Mouse (Mus musculus): ENCODE measurements at regions not wholly inside any gene's neighbourhood (a gene's known extent, or its start where the extent isn't known, plus 50 kb on each side); places are given as distances from the start of the nearest gene placed in this dataset.

DNA sequence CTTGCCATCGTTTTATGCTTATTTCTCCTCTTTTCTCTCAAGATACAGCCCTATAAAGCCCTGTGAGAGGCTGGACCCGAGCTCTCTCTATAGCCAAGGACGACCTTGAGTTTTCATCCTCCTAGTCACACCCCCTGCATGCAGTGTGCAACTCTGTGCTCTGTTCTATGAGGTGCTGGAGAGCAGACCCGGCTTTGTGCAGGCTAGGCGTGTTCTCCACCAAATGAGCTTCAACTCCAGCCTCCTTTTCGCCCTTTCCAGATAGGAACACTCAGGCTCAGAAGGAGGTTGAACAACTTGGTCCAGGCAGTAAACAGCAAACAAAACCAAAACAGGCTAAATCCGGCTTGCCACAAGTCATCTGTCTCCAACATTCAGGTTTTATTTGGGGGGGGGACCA is 67.8 kb upstream of the Acbd6 start:
- no peak overlapping the region for H3K27ac ChIP-seq (ENCODE audit: insufficient read depth, low read length)
- peaks cover 8% of the 10 kb centered on the region for H3K4me1 ChIP-seq (ENCODE audit: control insufficient read depth, insufficient read depth, low read length)
- no peak overlapping the region for H3K4me3 ChIP-seq (ENCODE audit: insufficient read depth, low read length)
- TF ChIP-seq CTCF (IDR thresholded peaks at IDR 0.05; ENCODE audit: borderline replicate concordance, insufficient read depth, low read length) (no peak), POLR2A (IDR thresholded peaks at IDR 0.05; ENCODE audit: low read depth, low read length) (no peak)

DNA sequence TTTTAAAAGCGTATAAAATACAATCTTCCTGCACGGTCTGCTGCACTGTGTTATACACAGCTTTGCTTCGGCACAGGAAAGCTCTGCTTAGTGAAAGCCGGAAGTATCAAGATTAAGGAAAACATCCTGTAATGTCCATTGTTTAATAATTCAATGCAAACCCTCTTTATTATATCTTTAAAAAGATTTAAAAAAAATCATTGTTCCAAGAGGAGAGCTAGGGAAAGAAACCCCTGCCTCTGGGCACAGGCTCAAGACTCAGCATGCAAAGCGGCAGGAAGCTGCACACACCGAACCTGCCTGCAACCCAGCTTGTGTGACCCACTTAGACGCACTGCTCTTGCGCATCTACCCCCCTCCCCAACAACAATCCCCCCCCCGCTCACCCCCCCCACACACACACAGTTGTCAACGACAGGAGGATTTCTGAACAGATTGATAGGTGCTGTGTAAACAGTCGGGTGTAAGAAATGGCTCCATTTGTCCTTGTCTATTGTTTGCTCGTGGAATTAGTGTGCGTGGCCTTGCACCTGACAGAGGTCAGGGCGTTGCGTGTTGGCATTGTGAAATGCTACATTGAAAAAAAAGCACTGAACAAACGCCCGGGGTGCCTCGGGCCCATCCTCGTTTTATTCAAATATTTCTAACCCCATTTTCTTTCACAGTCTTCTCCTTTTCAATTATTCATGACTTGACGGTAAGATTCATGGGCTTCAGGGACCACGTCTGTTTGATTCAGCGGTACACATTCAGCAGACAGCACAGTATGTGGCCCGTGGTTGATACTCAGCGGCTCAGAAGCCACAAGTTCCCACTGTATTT is 66.5 kb upstream of the Acbd6 start:
- no peak overlapping the region for H3K4me3 ChIP-seq (ENCODE audit: insufficient read depth, low read length)
- H3K27ac ChIP-seq (ENCODE audit: insufficient read depth, low read length), result no peak overlapping the region
- peaks cover 8% of the 10 kb centered on the region for H3K4me1 ChIP-seq (ENCODE audit: control insufficient read depth, insufficient read depth, low read length)
- TF ChIP-seq CTCF (IDR thresholded peaks at IDR 0.05; ENCODE audit: borderline replicate concordance, insufficient read depth, low read length) (no peak), POLR2A (IDR thresholded peaks at IDR 0.05; ENCODE audit: low read depth, low read length) (no peak)

DNA sequence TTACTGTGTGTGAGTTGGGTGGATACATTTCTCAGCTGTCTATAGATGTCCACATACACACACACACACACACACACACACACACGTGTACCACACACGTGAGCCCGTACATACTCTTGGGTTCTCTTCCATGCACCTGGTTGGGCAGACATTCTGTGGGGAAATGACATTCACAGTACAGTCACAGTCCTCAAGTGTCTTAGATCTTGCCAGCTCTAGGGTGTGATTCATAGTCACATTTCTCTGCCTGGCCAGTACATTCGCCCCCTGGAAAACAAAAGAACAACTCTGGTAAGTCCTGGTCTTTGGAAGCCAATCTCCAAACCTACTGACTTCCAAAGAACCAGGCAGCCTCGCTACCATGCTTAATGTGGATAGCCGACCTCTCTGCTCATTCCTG is 64.6 kb upstream of the Acbd6 start:
- TF ChIP-seq POLR2A (IDR thresholded peaks at IDR 0.05; ENCODE audit: low read depth, low read length), result no peak
- no peak for TF ChIP-seq CTCF (IDR thresholded peaks at IDR 0.05; ENCODE audit: borderline replicate concordance, insufficient read depth, low read length)
- Histone ChIP-seq H3K4me1 (ENCODE audit: control insufficient read depth, insufficient read depth, low read length) (peaks cover 8% of the 10 kb centered on the region), H3K4me3 (ENCODE audit: insufficient read depth, low read length) (no peak overlapping the region), H3K27ac (ENCODE audit: insufficient read depth, low read length) (no peak overlapping the region)

DNA sequence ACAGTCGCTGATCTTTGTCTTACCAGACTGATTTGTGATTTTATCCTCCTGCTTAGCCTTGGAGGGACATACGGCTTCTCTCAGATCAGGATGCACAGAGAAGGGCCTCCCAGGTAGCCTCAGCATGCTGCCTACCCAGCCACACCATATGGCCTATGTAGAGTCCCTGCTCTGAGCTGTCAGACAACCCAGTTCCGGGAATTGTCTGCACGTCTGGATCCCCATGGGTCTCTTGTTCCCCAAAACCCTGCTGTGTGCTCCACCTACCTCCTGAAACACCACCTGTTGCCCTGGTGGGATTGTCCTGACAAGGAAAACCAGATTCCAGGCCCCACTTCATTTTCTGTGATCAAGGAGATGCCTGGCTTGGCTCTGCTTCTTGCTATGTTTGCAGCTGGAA is 64.1 kb upstream of the Acbd6 start:
- Histone ChIP-seq H3K27ac (ENCODE audit: insufficient read depth, low read length) (peak overlapping the region; percentile 48; the same call in 1 of the 2 replicates), H3K4me3 (ENCODE audit: insufficient read depth, low read length) (no peak overlapping the region), H3K4me1 (ENCODE audit: control insufficient read depth, insufficient read depth, low read length) (peaks cover 8% of the 10 kb centered on the region)
- no peak for TF ChIP-seq POLR2A (IDR thresholded peaks at IDR 0.05; ENCODE audit: low read depth, low read length)
- TF ChIP-seq CTCF (IDR thresholded peaks at IDR 0.05; ENCODE audit: borderline replicate concordance, insufficient read depth, low read length), result no peak

DNA sequence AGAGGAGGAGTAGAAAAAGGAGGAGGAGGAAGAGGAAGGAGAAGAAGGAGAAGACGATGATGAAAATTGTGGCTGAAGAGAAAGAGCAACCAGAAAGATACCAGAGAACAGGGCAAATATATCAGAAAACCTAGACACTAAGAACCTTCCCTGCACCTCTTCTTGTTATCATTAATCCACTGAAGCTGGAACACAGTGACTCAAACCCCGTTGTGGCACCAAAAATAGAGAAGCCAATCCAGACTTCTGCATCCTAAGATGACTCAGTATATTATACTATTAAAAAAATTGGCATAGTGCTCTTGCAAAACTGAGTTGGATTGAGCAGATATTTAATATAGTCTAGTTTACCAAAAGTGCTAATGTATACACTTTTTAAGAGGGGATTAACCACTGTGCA is 63.6 kb upstream of the Acbd6 start:
- TF ChIP-seq POLR2A (IDR thresholded peaks at IDR 0.05; ENCODE audit: low read depth, low read length) (no peak), CTCF (IDR thresholded peaks at IDR 0.05; ENCODE audit: borderline replicate concordance, insufficient read depth, low read length) (no peak)

DNA sequence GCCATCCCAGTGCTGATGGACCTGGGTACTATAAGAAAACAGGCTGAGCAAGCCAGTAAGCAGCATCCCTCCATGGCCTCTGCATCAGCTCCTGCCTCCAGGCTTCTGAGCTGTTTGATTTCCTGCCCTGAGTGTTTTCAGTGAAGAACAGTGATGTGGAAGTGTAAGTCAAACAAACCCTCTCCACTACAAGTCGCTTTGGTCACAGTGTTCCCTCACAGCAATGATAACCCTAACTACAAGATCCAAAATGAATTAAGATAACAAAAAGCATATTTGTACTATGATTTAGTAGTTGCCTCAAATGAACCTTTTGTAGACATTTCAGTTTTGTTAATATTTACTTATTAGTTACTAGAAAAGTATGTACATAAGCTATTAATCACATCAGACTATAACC is 58.2 kb upstream of the Acbd6 start:
- no peak overlapping the region for H3K4me3 ChIP-seq (ENCODE audit: insufficient read depth, low read length)
- peaks cover 3% of the 10 kb centered on the region; the same call in 1 of the 2 replicates for H3K4me1 ChIP-seq (ENCODE audit: control insufficient read depth, insufficient read depth, low read length)
- H3K27ac ChIP-seq (ENCODE audit: insufficient read depth, low read length), result no peak overlapping the region
- TF ChIP-seq CTCF (IDR thresholded peaks at IDR 0.05; ENCODE audit: borderline replicate concordance, insufficient read depth, low read length), result no peak
- no peak for TF ChIP-seq POLR2A (IDR thresholded peaks at IDR 0.05; ENCODE audit: low read depth, low read length)

More for the DNA sequence above, 63.6 kb upstream of the Acbd6 start:
- Histone ChIP-seq H3K4me3 (ENCODE audit: insufficient read depth, low read length) (no peak overlapping the region), H3K4me1 (ENCODE audit: control insufficient read depth, insufficient read depth, low read length) (peaks cover 8% of the 10 kb centered on the region), H3K27ac (ENCODE audit: insufficient read depth, low read length) (peak overlapping the region; percentile 48; the same call in 1 of the 2 replicates)

DNA sequence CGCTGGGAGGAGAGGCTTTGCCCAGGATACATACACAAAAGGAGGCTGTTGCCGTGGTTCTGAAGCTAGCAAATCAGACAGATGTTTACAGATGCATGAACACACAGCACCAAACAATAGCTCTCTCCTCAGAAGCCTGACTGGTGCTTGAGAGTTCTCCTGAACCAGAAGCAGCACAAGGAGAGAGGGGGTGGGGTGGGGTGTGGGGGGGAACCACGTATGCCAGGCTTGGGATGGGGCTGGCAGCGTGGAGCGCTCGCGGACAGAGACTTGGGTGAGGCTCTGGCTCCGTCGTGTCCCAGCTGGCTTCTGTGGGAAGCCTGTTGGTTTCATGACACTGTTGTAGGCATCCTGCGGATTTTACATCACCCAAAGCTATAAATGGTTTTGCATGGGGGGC is 55.1 kb upstream of the Acbd6 start:
- no peak for TF ChIP-seq CTCF (IDR thresholded peaks at IDR 0.05; ENCODE audit: borderline replicate concordance, insufficient read depth, low read length)
- TF ChIP-seq POLR2A (IDR thresholded peaks at IDR 0.05; ENCODE audit: low read depth, low read length), result no peak
- no peak overlapping the region for H3K27ac ChIP-seq (ENCODE audit: insufficient read depth, low read length)
- peaks cover 9% of the 10 kb centered on the region for H3K4me1 ChIP-seq (ENCODE audit: control insufficient read depth, insufficient read depth, low read length)
- H3K4me3 ChIP-seq (ENCODE audit: insufficient read depth, low read length), result no peak overlapping the region

DNA sequence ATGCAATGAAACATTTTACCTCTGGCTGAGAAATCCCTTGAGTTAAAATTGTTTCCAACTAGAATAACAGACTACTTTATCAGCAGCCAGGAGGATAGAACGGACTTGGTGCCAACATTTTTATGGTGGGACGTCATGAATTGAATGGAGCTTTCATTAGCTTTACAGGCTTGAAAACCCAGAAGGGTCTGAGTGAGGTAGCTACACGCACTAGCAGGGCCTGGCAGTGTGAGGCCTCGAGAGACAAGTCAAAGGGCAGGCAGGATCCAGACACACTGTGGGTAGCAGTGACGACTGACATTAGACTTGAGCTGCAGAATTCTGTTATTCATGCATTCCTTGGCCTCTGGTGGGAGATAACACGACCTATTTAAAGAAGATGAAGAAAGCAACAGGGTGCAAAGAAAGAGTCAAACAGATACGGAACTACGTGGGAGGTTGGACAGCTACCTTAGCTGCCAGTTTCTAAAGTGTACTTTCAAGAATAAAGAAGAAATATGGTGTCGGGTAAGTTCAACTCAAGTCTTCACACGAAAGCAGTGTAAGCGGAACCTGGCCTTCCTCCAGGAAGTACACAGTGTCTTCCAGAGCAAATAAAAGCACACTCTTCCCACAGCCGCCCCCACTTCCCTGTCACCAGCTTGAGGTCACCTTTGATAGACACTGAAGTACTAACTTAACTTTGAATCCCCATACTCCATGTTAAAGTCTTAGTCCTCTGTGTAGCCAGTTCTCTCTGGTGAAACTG is 53.2 kb upstream of the Acbd6 start:
- Histone ChIP-seq H3K4me1 (ENCODE audit: control insufficient read depth, insufficient read depth, low read length) (peaks cover 9% of the 10 kb centered on the region), H3K27ac (ENCODE audit: insufficient read depth, low read length) (peak overlapping the region; percentile 51), H3K4me3 (ENCODE audit: insufficient read depth, low read length) (no peak overlapping the region)
- TF ChIP-seq POLR2A (IDR thresholded peaks at IDR 0.05; ENCODE audit: low read depth, low read length), result no peak
- no peak for TF ChIP-seq CTCF (IDR thresholded peaks at IDR 0.05; ENCODE audit: borderline replicate concordance, insufficient read depth, low read length)

DNA sequence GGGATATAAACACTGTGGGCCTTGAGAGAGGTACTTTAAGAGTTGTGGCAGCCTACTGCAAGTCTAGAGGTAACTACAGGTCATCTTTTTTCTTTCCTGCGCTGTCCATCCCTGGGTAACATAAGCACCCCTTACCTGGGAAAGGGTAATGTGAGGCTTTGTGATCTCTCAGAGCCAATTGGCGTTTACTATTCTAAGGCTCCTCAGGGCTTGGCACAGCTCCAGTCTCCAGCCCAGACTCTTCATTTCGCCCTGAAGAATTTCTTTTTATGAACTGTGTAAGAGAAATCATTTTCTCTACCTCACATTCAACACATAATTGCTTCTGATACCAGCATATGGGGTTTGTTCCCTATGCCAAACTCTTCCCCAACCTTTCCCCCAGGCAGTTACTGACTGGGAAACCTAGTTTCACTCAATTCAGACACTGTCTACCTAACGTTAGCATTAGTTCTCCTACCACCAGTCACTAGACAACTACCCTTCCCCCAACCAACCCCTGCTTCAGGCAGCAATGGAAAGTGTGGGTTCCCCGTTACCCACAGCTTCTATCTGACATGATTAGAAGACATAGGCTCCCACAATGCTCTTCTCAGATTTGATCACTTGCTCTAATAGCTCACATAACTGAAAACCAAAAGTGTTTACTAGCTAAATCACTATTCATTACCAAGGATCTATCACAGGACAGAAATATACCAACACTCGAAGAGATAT is 52.4 kb upstream of the Acbd6 start:
- Histone ChIP-seq H3K4me1 (ENCODE audit: control insufficient read depth, insufficient read depth, low read length) (peaks cover 14% of the 10 kb centered on the region), H3K4me3 (ENCODE audit: insufficient read depth, low read length) (no peak overlapping the region), H3K27ac (ENCODE audit: insufficient read depth, low read length) (no peak overlapping the region; the same call in 1 of the 2 replicates)
- TF ChIP-seq POLR2A (IDR thresholded peaks at IDR 0.05; ENCODE audit: low read depth, low read length), result no peak
- no peak for TF ChIP-seq CTCF (IDR thresholded peaks at IDR 0.05; ENCODE audit: borderline replicate concordance, insufficient read depth, low read length)
